Mouse (Mus musculus) neural tube, embryonic 14.5 days (tissue): Measurements from ENCODE around the gene Acbd4. TPM values are rescaled to one million over a fixed set of nuclear protein-coding genes. Genes with fewer than 3 reads are reported as not detected.
A peak's percentile ranks its signal among the peaks of the same experiment; 100 is the strongest.

Source experiments
- ATAC-seq: fragments of 200-750 bp; cut with Nextera tagmentation; 2 replicates; pipeline ENCODE4 v1.8.0; 2017; ENCODE audit warnings: low read depth, mild to moderate bottlenecking, moderate TSS enrichment, moderate library complexity
- H3K27ac ChIP-seq: fragments of 300-500 bp; sonication (generic); 2 replicates; pipeline ENCODE4 v1.5.1; 2014; ENCODE audit warnings: low read depth, mild to moderate bottlenecking, control low read depth, low read length, moderate library complexity, mixed read lengths
- H3K27me3 ChIP-seq: fragments of 300-500 bp; sonication (generic); 2 replicates; pipeline ENCODE4 v1.6.1; 2014; ENCODE audit warnings: low read length; ENCODE audit not compliant: control insufficient read depth, insufficient read depth
- H3K36me3 ChIP-seq: fragments of 300-500 bp; sonication (generic); 2 replicates; pipeline ENCODE4 v1.6.1; 2014; ENCODE audit warnings: low read length, mixed read lengths; ENCODE audit not compliant: control insufficient read depth, insufficient read depth
- H3K4me1 ChIP-seq: fragments of 300-500 bp; sonication (generic); 2 replicates; pipeline ENCODE4 v1.6.1; 2014; ENCODE audit warnings: low read length; ENCODE audit not compliant: control insufficient read depth, insufficient read depth
- H3K4me2 ChIP-seq: fragments of 300-500 bp; sonication (generic); 2 replicates; pipeline ENCODE4 v1.6.1; 2014; ENCODE audit warnings: mild to moderate bottlenecking, low read depth, low read length, control low read depth
- H3K4me3 ChIP-seq: fragments of 300-500 bp; sonication (generic); 2 replicates; pipeline ENCODE4 v1.5.1; 2014; ENCODE audit warnings: low read depth, low read length, control low read depth, mixed read lengths
- H3K9ac ChIP-seq: fragments of 300-500 bp; sonication (generic); replicated peaks from 2 replicates; pipeline ENCODE4 v1.6.1; 2014; ENCODE audit warnings: low read depth, mild to moderate bottlenecking, control low read depth, low read length, mixed read lengths
- H3K9me3 ChIP-seq: fragments of 300-500 bp; sonication (generic); 2 replicates; pipeline ENCODE4 v1.6.1; 2016; ENCODE audit warnings: low read length; ENCODE audit not compliant: control insufficient read depth
- WGBS: fragments of 180-500 bp; shearing (Covaris S2); extraction: QIAGEN DNeasy Blood & Tissue Kit; methylation state at CpG from one replicate; pipeline ENCODE4 v1.1.7; 2014; 5-methylcytosine and 5-hydroxymethylcytosine counted together
- polyA plus RNA-seq: library from polyadenylated mRNA; unstranded; fragments of >200 nt; fragmentation: Nextera tagmentation; extraction: Ambion mirVana; gene quantifications from 2 replicates; pipeline ENCODE4 v1.2.1, GENCODE M21; 2014

Acbd4 gene
- polyA plus RNA-seq, 1 experiment from 2014 or later: 8.1 TPM

GRCm38 (mm10) chr11:103142441-103143182, 41.1 kb downstream of the Acbd4 start:
- H3K4me1 ChIP-seq: peaks cover 16% of the 10 kb centered on the region
- H3K9ac ChIP-seq: peak overlapping the region; percentile 35
- H3K4me2 ChIP-seq: peak overlapping the region; percentile 44
- whole genome bisulfite sequencing: 24% methylated on average over 8 of the region's 8 CpGs
- H3K9me3 ChIP-seq: no peaks in the 10 kb centered on the region
- peak overlapping the region; percentile 14; the same call in 1 of the 2 replicates for H3K4me3 ChIP-seq
- peak overlapping the region; percentile 74 for H3K27ac ChIP-seq
- no peaks in the 10 kb centered on the region for H3K36me3 ChIP-seq
- ATAC-seq: peak; percentile 92
- H3K27me3 ChIP-seq: no peaks in the 10 kb centered on the region

DNA sequence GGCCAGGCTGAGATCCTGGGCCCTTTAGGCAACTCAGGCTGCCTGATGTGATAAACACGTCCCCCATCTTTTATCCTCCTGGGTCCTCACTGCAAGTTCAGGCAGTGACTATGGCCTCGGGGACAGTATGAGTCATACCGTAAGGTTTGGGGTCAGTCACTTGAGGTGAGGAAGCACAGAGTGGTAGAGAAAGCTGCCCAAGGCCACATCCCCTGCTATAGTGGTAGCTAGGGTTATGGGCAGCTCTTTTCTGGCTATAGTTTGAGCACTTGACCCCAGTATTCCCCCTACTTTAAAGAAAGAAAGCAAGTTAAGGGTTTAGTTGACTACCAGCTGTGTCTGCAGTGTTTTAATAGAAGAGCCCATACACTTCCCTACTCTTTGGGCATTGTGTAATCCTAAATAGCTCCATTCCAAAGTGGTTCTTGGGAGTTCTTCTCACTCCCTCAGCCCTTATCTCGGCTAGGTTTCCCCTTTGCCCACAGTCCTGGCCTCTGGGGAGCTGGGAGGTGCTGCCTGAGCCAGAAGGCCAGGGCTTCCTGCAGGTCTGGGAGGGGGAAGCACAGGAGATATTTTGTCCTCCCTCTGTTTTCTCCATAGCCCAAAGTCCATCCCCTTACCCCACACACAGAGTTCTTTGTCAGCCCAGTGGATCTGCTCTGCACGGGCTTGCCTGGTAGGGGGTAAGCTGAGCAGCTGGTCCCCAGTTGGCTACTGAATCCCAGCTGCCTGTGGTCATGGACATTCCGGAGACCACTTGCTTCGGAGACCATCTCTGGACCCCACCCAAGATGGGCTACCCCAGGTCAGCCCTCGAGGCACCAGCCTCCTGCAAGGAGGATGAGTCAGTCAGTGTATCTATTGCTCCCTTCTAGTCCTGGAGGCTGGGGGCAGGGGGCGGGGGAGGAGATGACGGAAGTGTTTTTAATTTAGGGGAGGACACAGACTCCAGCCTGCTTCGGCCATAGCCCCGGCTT, 43.1 kb downstream of the Acbd4 start:
- H3K4me2 ChIP-seq: no peak overlapping the region
- 45% methylated on average over 12 of the region's 12 CpGs for WGBS
- H3K27ac ChIP-seq: 0 out of 2 replicates have a peak overlapping the region, but pooled peaks have one; percentile 10
- no peak overlapping the region for H3K9ac ChIP-seq
- H3K9me3 ChIP-seq: no peaks in the 10 kb centered on the region
- ATAC-seq: no peak
- no peaks in the 10 kb centered on the region for H3K36me3 ChIP-seq
- no peak overlapping the region for H3K4me3 ChIP-seq
- no peaks in the 10 kb centered on the region for H3K27me3 ChIP-seq
- H3K4me1 ChIP-seq: peaks cover 16% of the 10 kb centered on the region

DNA sequence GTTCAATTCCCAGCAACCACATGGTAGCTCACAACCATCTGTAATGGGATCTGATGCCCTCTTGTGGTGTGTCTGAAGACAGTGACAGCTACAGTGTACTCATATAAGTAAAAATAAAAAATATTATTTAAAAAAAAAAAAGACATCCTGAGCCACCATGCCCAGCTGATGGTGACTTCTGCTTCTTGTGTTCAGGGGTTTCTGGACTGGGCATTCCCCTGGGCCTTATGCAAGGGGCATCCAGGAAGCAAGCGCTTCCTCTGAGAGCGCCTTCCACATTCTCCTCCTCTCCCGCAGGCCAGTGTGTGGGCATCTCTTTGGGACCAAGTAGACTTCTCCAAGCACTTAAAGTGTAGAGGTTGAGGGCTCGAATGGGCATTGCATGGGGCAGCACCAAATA, 44.9 kb downstream of the Acbd4 start:
- Histone ChIP-seq H3K36me3 (no peaks in the 10 kb centered on the region), H3K4me2 (no peak overlapping the region), H3K27me3 (no peaks in the 10 kb centered on the region), H3K4me1 (peaks cover 16% of the 10 kb centered on the region), H3K27ac (no peak overlapping the region), H3K9ac (no peak overlapping the region), H3K9me3 (no peaks in the 10 kb centered on the region), H3K4me3 (no peak overlapping the region)
- no peak for ATAC-seq
- WGBS: 92% methylated on average over 4 of the region's 4 CpGs

DNA sequence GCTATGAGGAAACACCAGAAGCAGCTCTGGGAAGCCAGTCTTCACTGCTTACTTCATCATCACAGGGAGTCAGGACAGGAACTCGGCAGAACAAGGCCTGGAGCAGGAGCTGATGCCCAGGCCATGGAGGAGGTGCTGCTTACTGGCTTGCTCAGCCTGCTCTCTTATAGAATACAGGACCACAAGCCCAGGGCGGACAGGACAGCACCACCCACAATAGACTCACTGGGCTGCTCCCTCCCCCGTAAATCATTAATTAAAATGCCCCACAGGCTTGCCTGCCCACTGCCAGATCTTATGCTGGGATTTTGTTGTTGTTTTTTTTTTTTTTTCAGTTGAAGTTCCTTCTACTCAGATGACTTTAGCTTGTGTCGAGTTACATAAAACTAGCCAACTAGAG, 46.3 kb downstream of the Acbd4 start:
- WGBS: 70% methylated on average over 4 of the region's 4 CpGs
- Histone ChIP-seq H3K4me1 (peaks cover 4% of the 10 kb centered on the region), H3K27ac (no peak overlapping the region), H3K4me3 (no peak overlapping the region), H3K9ac (no peak overlapping the region), H3K27me3 (no peaks in the 10 kb centered on the region), H3K4me2 (no peak overlapping the region), H3K9me3 (no peaks in the 10 kb centered on the region), H3K36me3 (no peaks in the 10 kb centered on the region)
- no peak for ATAC-seq

DNA sequence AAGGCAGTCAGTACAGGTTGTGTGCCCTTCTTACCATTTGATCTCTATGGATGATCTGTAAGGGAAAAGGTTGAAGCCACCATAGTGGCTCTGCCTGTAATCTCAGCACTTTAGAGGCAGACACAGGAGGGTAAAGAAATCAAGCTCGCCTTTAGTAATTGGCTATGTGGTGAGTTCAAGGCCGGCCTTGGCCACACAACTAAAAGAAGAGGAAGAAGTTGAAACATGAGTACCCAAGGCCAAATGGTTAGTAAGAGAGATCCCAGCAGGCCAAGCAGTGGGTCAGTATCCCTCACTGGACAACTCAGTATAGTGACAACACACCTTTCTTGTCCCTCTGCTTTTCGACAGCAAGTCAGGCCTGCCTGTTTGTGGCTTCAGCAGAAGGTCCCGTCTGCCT, 48.3 kb downstream of the Acbd4 start:
- no peak for ATAC-seq
- Histone ChIP-seq H3K4me1 (no peaks in the 10 kb centered on the region), H3K9ac (no peak overlapping the region), H3K27me3 (no peaks in the 10 kb centered on the region), H3K4me3 (no peak overlapping the region), H3K36me3 (no peaks in the 10 kb centered on the region), H3K9me3 (no peaks in the 10 kb centered on the region), H3K27ac (no peak overlapping the region), H3K4me2 (no peak overlapping the region)
- WGBS: 91% methylated on average over 4 of the region's 4 CpGs

DNA sequence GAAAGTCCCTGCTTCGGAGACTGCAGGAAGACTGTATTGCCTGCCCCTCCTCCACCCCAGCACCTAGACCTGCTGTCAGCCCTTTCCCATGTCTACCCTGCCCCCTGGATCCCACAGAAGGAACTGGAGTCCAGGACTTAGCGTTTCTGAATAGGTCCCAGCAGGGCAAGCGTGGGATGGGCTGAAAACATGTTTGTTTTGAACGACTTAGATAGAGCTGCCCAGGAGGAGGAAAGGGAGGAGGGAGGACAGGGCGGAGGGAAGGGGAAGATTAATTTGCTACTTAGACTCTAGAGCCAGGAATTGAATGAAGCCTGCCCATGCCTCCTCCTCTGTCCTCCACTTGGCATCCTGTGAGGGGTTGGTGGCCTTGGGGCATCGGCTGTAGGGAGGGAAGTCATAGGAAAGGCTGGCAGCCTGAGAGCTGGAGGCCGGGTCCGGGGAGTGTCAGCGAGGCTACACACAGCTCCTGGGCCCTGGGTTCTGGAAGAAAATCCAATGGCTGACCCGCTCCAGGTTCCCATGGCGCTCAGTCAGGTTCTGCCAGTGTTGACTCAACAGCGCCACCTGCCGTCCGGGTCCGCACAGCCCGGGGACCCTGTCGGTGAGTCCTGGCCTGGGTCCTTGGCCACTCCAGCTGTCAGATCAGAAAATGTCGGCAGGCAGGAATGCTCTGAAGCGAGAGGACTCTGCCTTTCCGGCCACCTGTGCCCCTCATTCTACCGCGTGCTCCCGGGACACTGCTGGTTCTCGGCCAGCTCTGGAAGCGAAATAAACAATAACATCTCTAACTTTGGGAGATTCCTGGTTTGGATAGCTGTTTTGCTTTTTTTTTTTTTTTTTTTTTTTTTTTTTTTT, 57.4 kb downstream of the Acbd4 start:
- H3K4me1 ChIP-seq: no peaks in the 10 kb centered on the region
- H3K9ac ChIP-seq: no peak overlapping the region
- peak overlapping the region; percentile 8; the same call in 1 of the 2 replicates for H3K4me3 ChIP-seq
- H3K27ac ChIP-seq: peak overlapping the region; percentile 1; the same call in 1 of the 2 replicates
- H3K9me3 ChIP-seq: no peaks in the 10 kb centered on the region
- H3K36me3 ChIP-seq: no peaks in the 10 kb centered on the region
- WGBS: 2% methylated on average over 25 of the region's 25 CpGs
- ATAC-seq: peak; percentile 94
- H3K27me3 ChIP-seq: no peaks in the 10 kb centered on the region
- peak overlapping the region; percentile 40; the same call in 1 of the 2 replicates for H3K4me2 ChIP-seq

DNA sequence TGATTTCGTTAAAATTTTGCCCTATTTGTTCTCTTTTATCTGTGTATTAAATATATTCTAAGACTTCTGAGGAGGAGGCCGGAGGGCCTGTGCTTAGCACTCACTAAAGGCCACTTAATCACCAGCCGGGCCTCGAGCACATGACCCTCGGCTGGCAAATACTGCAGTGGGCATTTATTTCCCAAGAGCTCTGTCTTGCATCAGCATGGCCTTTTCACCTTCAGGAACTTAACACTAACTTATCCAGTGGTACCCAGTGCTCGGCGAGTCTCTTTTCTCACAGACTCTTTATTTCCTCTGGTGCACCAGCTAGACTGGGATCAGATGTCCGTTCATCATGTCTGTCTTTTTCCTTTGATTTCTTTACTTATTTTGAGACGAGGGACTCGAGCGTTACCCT, 59.3 kb downstream of the Acbd4 start:
- 93% methylated on average over 11 of the region's 11 CpGs for WGBS
- no peak for ATAC-seq
- no peaks in the 10 kb centered on the region for H3K27me3 ChIP-seq
- no peaks in the 10 kb centered on the region for H3K9me3 ChIP-seq
- no peak overlapping the region for H3K4me3 ChIP-seq
- no peaks in the 10 kb centered on the region for H3K36me3 ChIP-seq
- no peak overlapping the region for H3K27ac ChIP-seq
- no peak overlapping the region for H3K9ac ChIP-seq
- H3K4me2 ChIP-seq: no peak overlapping the region
- no peaks in the 10 kb centered on the region for H3K4me1 ChIP-seq

DNA sequence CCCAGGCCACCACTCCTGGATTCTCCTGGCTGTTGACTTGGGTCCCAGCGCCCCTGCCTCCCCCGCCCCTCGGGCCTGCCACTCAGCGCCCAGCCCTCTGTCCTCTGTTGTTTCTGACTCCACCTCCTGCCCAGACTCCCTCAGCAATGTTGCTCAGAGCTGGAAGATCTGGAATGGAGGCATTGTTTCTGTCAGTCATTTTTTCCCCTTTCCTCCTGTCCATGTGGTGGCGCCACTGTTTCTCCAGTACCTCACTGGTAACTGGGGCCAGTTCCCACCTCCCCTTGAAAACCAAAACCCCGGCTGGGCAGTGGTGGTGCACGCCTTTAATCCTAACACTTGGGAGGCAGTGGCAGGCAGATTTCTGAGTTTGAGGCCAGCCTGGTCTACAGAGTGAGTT, 60.0 kb downstream of the Acbd4 start:
- no peaks in the 10 kb centered on the region for H3K9me3 ChIP-seq
- 82% methylated on average over 7 of the region's 7 CpGs for WGBS
- H3K4me3 ChIP-seq: no peak overlapping the region
- no peak overlapping the region for H3K27ac ChIP-seq
- no peaks in the 10 kb centered on the region for H3K4me1 ChIP-seq
- ATAC-seq: no peak
- H3K9ac ChIP-seq: no peak overlapping the region
- H3K36me3 ChIP-seq: no peaks in the 10 kb centered on the region
- H3K27me3 ChIP-seq: no peaks in the 10 kb centered on the region
- no peak overlapping the region for H3K4me2 ChIP-seq
